Mouse (Mus musculus): Measurements from ENCODE around the gene Car11. TPM values are rescaled to one million over a fixed set of nuclear protein-coding genes. Genes with fewer than 3 reads are reported as not detected.

Car11 gene
- polyA plus RNA-seq, 1 experiment from 2014 or later = 7.5 TPM

DNA sequence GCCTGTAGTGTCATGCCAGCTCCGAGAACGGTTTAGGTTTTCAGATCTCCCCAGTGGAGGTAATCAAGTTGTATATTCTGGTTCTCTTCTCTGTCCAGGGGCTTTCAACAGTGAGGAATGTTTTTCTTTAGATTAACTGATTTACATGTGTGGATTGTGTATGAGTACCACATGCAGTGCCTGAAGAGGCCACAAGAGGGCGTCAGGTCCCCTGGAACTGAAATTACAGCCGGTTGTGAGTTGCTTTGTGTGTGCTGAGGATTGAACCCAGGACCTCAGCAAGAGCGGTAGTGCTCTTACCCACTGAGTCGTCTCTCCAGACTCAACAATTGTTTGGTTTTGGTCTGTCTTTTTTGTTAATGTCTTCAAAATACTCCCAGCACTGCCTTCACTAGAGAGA lies 46.9 kb downstream of the Car11 start:
- Histone ChIP-seq H3K4me1 (replicated peaks; ENCODE audit: insufficient read depth, low read length) (0 out of 2 replicates have a peak, but pooled peaks cover 6% of the 10 kb centered on the region), H3K36me3 (ENCODE audit: insufficient read depth, low read length) (no peaks in the 10 kb centered on the region), H3K27me3 (ENCODE audit: insufficient read depth, low read length) (no peaks in the 10 kb centered on the region), H3K4me2 (ENCODE audit: low read length) (no peak overlapping the region), H3K4me3 (replicated peaks; ENCODE audit: low read depth, low read length) (no peak overlapping the region), H3K27ac (no peak overlapping the region), H3K9ac (ENCODE audit: low read depth, low read length) (no peak overlapping the region), H3K9me3 (replicated peaks; ENCODE audit: low read length) (no peaks in the 10 kb centered on the region)
- WGBS = 65% methylated on average over 6 of the region's 6 CpGs
- DNase-seq (ENCODE audit: low spot score) (no peak), ATAC-seq (replicated peaks; ENCODE audit: low FRiP score, low read depth) (no peak)
- TF ChIP-seq CTCF (IDR thresholded peaks at IDR 0.05; ENCODE audit: low read depth) = peak; percentile 60

DNA sequence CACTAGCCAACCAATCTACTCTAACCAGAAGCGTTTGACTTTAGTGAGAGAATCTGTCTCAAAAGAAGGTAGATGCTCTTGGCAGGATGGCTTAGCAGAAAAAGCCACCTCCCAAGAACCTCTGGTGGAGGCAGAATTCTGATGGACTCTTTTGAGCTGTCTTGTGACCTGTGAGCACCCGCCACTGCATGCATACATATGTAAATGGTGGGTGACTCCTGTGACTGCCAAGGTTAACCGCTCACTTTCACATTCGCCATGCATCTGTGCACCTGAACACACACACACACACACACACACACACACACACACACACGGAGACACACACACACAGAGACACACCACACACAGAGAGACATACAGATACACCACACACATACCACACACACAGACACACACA lies 47.8 kb downstream of the Car11 start:
- Histone ChIP-seq H3K9ac (ENCODE audit: low read depth, low read length) (no peak overlapping the region), H3K4me1 (replicated peaks; ENCODE audit: insufficient read depth, low read length) (no peaks in the 10 kb centered on the region), H3K27me3 (ENCODE audit: insufficient read depth, low read length) (no peaks in the 10 kb centered on the region), H3K27ac (no peak overlapping the region), H3K36me3 (ENCODE audit: insufficient read depth, low read length) (no peaks in the 10 kb centered on the region), H3K9me3 (replicated peaks; ENCODE audit: low read length) (no peaks in the 10 kb centered on the region), H3K4me3 (replicated peaks; ENCODE audit: low read depth, low read length) (no peak overlapping the region), H3K4me2 (ENCODE audit: low read length) (no peak overlapping the region)
- DNase-seq (ENCODE audit: low spot score) (no peak), ATAC-seq (replicated peaks; ENCODE audit: low FRiP score, low read depth) (no peak)
- TF ChIP-seq CTCF (IDR thresholded peaks at IDR 0.05; ENCODE audit: low read depth) = no peak
- 83% methylated on average over 5 of the region's 5 CpGs for WGBS

DNA sequence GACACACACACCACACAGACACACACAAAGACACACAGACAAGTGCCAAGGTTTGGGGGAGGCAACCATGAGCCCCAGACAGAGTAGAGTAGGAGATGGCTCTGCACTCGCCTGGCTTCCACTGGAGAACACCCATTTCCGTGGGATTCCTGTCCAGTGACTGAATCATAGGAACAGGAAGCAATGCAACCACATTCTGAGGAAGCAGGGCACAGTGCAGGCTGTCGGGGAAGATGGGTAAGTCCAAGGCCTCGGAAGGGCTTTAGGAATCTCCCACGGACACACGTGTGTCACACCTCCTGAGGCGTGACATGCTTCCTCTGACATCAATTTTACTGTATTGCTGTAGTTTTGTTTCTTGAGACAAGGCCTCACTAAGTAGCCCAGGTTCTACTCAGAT lies 48.5 kb downstream of the Car11 start:
- Histone ChIP-seq H3K4me3 (replicated peaks; ENCODE audit: low read depth, low read length) (no peak overlapping the region), H3K36me3 (ENCODE audit: insufficient read depth, low read length) (no peaks in the 10 kb centered on the region), H3K4me1 (replicated peaks; ENCODE audit: insufficient read depth, low read length) (no peaks in the 10 kb centered on the region), H3K9ac (ENCODE audit: low read depth, low read length) (no peak overlapping the region), H3K4me2 (ENCODE audit: low read length) (no peak overlapping the region), H3K27ac (no peak overlapping the region), H3K9me3 (replicated peaks; ENCODE audit: low read length) (no peaks in the 10 kb centered on the region), H3K27me3 (ENCODE audit: insufficient read depth, low read length) (no peaks in the 10 kb centered on the region)
- WGBS = 59% methylated on average over 7 of the region's 7 CpGs
- TF ChIP-seq CTCF (IDR thresholded peaks at IDR 0.05; ENCODE audit: low read depth) = no peak
- DNase-seq (ENCODE audit: low spot score) (no peak), ATAC-seq (replicated peaks; ENCODE audit: low FRiP score, low read depth) (no peak)

DNA sequence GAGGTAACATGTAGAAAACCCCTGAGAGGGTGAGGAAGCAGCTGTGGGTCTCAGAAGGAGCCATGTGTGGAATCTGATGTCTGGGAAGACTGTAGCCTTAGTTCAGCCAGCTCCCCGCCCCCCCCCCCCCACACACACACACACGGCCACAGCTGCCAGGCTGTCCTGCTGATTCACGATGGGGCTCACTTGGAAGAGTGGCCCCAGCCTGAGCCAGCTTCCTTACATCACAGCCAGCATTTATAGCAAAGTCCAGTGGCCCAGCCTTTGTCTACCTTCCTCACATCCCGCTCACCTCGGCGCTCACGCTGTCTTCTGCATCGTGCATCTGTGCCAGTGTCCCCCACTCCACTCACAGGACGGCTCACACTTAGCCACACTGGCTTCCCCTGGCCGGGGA lies 49.8 kb downstream of the Car11 start:
- H3K4me2 ChIP-seq (ENCODE audit: low read length) = no peak overlapping the region
- no peaks in the 10 kb centered on the region for H3K9me3 ChIP-seq (replicated peaks; ENCODE audit: low read length)
- H3K9ac ChIP-seq (ENCODE audit: low read depth, low read length) = no peak overlapping the region
- H3K4me3 ChIP-seq (replicated peaks; ENCODE audit: low read depth, low read length) = no peak overlapping the region
- 29% methylated on average over 8 of the region's 10 CpGs for WGBS
- no peaks in the 10 kb centered on the region for H3K27me3 ChIP-seq (ENCODE audit: insufficient read depth, low read length)
- H3K4me1 ChIP-seq (replicated peaks; ENCODE audit: insufficient read depth, low read length) = no peaks in the 10 kb centered on the region
- no peak for TF ChIP-seq CTCF (IDR thresholded peaks at IDR 0.05; ENCODE audit: low read depth)
- 0 out of 2 replicates have a peak overlapping the region, but pooled peaks have one; percentile 13 for H3K27ac ChIP-seq
- DNase-seq (ENCODE audit: low spot score) (no peak), ATAC-seq (replicated peaks; ENCODE audit: low FRiP score, low read depth) (no peak)
- no peaks in the 10 kb centered on the region for H3K36me3 ChIP-seq (ENCODE audit: insufficient read depth, low read length)

DNA sequence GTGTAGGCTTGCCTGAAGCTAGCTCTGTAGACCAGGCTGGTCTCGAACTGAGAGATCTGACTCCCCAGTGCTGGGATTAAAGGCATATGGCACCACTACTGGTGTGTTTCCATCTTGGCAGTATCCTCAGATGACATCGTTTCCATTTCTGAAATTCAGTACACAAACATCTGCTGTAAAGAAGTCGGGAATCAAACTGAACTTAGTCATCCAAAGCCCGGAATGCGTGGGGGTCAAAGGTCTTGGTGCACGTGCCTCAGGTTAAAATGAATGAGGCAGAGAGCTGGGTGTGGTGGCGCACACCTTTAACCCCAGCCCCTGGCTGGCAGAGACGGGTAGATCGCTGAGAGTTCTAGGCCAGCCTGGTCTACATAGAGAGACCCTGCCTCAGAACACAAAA lies 50.5 kb downstream of the Car11 start:
- Histone ChIP-seq H3K9me3 (replicated peaks; ENCODE audit: low read length) (no peaks in the 10 kb centered on the region), H3K36me3 (ENCODE audit: insufficient read depth, low read length) (no peaks in the 10 kb centered on the region), H3K9ac (ENCODE audit: low read depth, low read length) (no peak overlapping the region), H3K4me2 (ENCODE audit: low read length) (no peak overlapping the region), H3K4me3 (replicated peaks; ENCODE audit: low read depth, low read length) (no peak overlapping the region), H3K27ac (no peak overlapping the region), H3K27me3 (ENCODE audit: insufficient read depth, low read length) (no peaks in the 10 kb centered on the region), H3K4me1 (replicated peaks; ENCODE audit: insufficient read depth, low read length) (no peaks in the 10 kb centered on the region)
- no peak for TF ChIP-seq CTCF (IDR thresholded peaks at IDR 0.05; ENCODE audit: low read depth)
- ATAC-seq (replicated peaks; ENCODE audit: low FRiP score, low read depth) (no peak), DNase-seq (ENCODE audit: low spot score) (no peak)
- 52% methylated on average over 9 of the region's 9 CpGs for WGBS

Other genes with a start within 250 kb of the Car11 start
- gene Ftl1, start 240.0 kb upstream of the Car11 start, polyA plus RNA-seq (2015; fragmentation: Nextera tagmentation; extraction: Ambion mirVana) = 6,674 and 7,026 TPM in 2 replicates
- gene Bax, start 232.9 kb upstream of the Car11 start, polyA plus RNA-seq (2015; fragmentation: Nextera tagmentation; extraction: Ambion mirVana) = 183 and 194 TPM in 2 replicates
- gene Tulp2, start 218.0 kb upstream of the Car11 start, polyA plus RNA-seq (2015; fragmentation: Nextera tagmentation; extraction: Ambion mirVana) = 0.93 and 1.1 TPM in 2 replicates
- gene Gm45808, start 213.0 kb upstream of the Car11 start, polyA plus RNA-seq (2015; fragmentation: Nextera tagmentation; extraction: Ambion mirVana) = not detected in 2 replicates
- gene Dhdh, start 211.0 kb upstream of the Car11 start, polyA plus RNA-seq (2015; fragmentation: Nextera tagmentation; extraction: Ambion mirVana) = 1.8 TPM in 2 replicates
- 246 and 265 TPM in 2 replicates for gene Nucb1, start 189.4 kb upstream of the Car11 start, polyA plus RNA-seq (2015; fragmentation: Nextera tagmentation; extraction: Ambion mirVana)
- gene Ppp1r15a, start 173.6 kb upstream of the Car11 start, polyA plus RNA-seq (2015; fragmentation: Nextera tagmentation; extraction: Ambion mirVana) = 21.4 and 21.9 TPM in 2 replicates
- gene Plekha4, start 173.5 kb upstream of the Car11 start, polyA plus RNA-seq (2015; fragmentation: Nextera tagmentation; extraction: Ambion mirVana) = 5.1 and 5.8 TPM in 2 replicates
- 20.5 and 21.0 TPM in 2 replicates for gene Hsd17b14, start 144.9 kb upstream of the Car11 start, polyA plus RNA-seq (2015; fragmentation: Nextera tagmentation; extraction: Ambion mirVana)
- gene Bcat2, start 129.7 kb upstream of the Car11 start, polyA plus RNA-seq (2015; fragmentation: Nextera tagmentation; extraction: Ambion mirVana) = 92.7 and 93.0 TPM in 2 replicates
- 0.12 TPM in 1 of 2 replicates, not detected in the other for gene Fgf21, start 84.4 kb upstream of the Car11 start, polyA plus RNA-seq (2015; fragmentation: Nextera tagmentation; extraction: Ambion mirVana)
- 0.08 and 0.26 TPM in 2 replicates for gene Fut1, start 82.6 kb upstream of the Car11 start, polyA plus RNA-seq (2015; fragmentation: Nextera tagmentation; extraction: Ambion mirVana)
- gene Izumo1, start 78.0 kb upstream of the Car11 start, polyA plus RNA-seq (2015; fragmentation: Nextera tagmentation; extraction: Ambion mirVana) = 0.17 and 0.29 TPM in 2 replicates
- 16.9 and 21.1 TPM in 2 replicates for gene Rasip1, start 72.4 kb upstream of the Car11 start, polyA plus RNA-seq (2015; fragmentation: Nextera tagmentation; extraction: Ambion mirVana)
- 3.9 and 4.8 TPM in 2 replicates for gene Mamstr, start 59.9 kb upstream of the Car11 start, polyA plus RNA-seq (2015; fragmentation: Nextera tagmentation; extraction: Ambion mirVana)
- gene Fut2, start 33.4 kb upstream of the Car11 start, polyA plus RNA-seq (2015; fragmentation: Nextera tagmentation; extraction: Ambion mirVana) = 0.38 TPM in 2 replicates
- gene Ntn5, start 15.8 kb upstream of the Car11 start, polyA plus RNA-seq (2015; fragmentation: Nextera tagmentation; extraction: Ambion mirVana) = 0.18 and 0.23 TPM in 2 replicates
- 0.13 and 0.32 TPM in 2 replicates for gene Sec1, start 5.4 kb upstream of the Car11 start, polyA plus RNA-seq (2015; fragmentation: Nextera tagmentation; extraction: Ambion mirVana)
- gene Dbp, start 5.2 kb downstream of the Car11 start, polyA plus RNA-seq (2015; fragmentation: Nextera tagmentation; extraction: Ambion mirVana) = 8.4 and 8.6 TPM in 2 replicates
- gene Rpl18, start 15.6 kb downstream of the Car11 start, polyA plus RNA-seq (2015; fragmentation: Nextera tagmentation; extraction: Ambion mirVana) = 1,049 and 1,142 TPM in 2 replicates
- 20.8 and 22.3 TPM in 2 replicates for gene Sphk2, start 18.2 kb downstream of the Car11 start, polyA plus RNA-seq (2015; fragmentation: Nextera tagmentation; extraction: Ambion mirVana)
- 0.23 and 0.28 TPM in 2 replicates for gene Fam83e, start 21.4 kb downstream of the Car11 start, polyA plus RNA-seq (2015; fragmentation: Nextera tagmentation; extraction: Ambion mirVana)
- not detected in 2 replicates for gene Spaca4, start 26.0 kb downstream of the Car11 start, polyA plus RNA-seq (2015; fragmentation: Nextera tagmentation; extraction: Ambion mirVana)
- gene Lmtk3, start 83.9 kb downstream of the Car11 start, polyA plus RNA-seq (2015; fragmentation: Nextera tagmentation; extraction: Ambion mirVana) = 0.59 and 0.91 TPM in 2 replicates
- 3.7 and 3.9 TPM in 2 replicates for gene Sult2b1, start 84.8 kb downstream of the Car11 start, polyA plus RNA-seq (2015; fragmentation: Nextera tagmentation; extraction: Ambion mirVana)
- gene Cyth2, start 114.7 kb downstream of the Car11 start, polyA plus RNA-seq (2015; fragmentation: Nextera tagmentation; extraction: Ambion mirVana) = 99.2 and 105 TPM in 2 replicates
- 0.80 and 1.3 TPM in 2 replicates for gene Kcnj14, start 124.9 kb downstream of the Car11 start, polyA plus RNA-seq (2015; fragmentation: Nextera tagmentation; extraction: Ambion mirVana)
- 50.6 and 53.5 TPM in 2 replicates for gene Grwd1, start 131.1 kb downstream of the Car11 start, polyA plus RNA-seq (2015; fragmentation: Nextera tagmentation; extraction: Ambion mirVana)
- 81.3 and 84.5 TPM in 2 replicates for gene Kdelr1, start 172.9 kb downstream of the Car11 start, polyA plus RNA-seq (2015; fragmentation: Nextera tagmentation; extraction: Ambion mirVana)
- gene Grin2d, start 178.5 kb downstream of the Car11 start, polyA plus RNA-seq (2015; fragmentation: Nextera tagmentation; extraction: Ambion mirVana) = 0.29 and 0.32 TPM in 2 replicates
- gene Syngr4, start 196.9 kb downstream of the Car11 start, polyA plus RNA-seq (2015; fragmentation: Nextera tagmentation; extraction: Ambion mirVana) = 0.96 and 1.6 TPM in 2 replicates
- 6.2 and 6.7 TPM in 2 replicates for gene Tmem143, start 197.1 kb downstream of the Car11 start, polyA plus RNA-seq (2015; fragmentation: Nextera tagmentation; extraction: Ambion mirVana)
- gene Emp3, start 221.6 kb downstream of the Car11 start, polyA plus RNA-seq (2015; fragmentation: Nextera tagmentation; extraction: Ambion mirVana) = 170 and 171 TPM in 2 replicates
- gene Ccdc114, start 224.2 kb downstream of the Car11 start, polyA plus RNA-seq (2015; fragmentation: Nextera tagmentation; extraction: Ambion mirVana) = 7.2 and 8.4 TPM in 2 replicates

Measured in kidney, postnatal 0 days (tissue).